Mouse (Mus musculus) embryonic facial prominence, embryonic 10.5 days (tissue): ENCODE data around the gene Sorbs2. TPM values are rescaled to one million over a fixed set of nuclear protein-coding genes. Genes with fewer than 3 reads are reported as not detected.
"Not testable (repeated sequence)": the region's sequence is repeated elsewhere in the genome, so short reads cannot be mapped to it uniquely, and the experiment has no call there.

Experiments
- DNase-seq: peaks from one replicate; pipeline ENCODE4 v3.0.0-alpha.2; 2017; ENCODE audit warnings: low spot score
- H3K27ac ChIP-seq: fragments of 300-500 bp; sonication (generic); replicated peaks from 2 replicates; pipeline ENCODE4 v1.5.1; 2016; ENCODE audit warnings: mild to moderate bottlenecking
- H3K27me3 ChIP-seq: fragments of 300-500 bp; sonication (generic); replicated peaks from 2 replicates; pipeline ENCODE4 v1.6.1; 2016; ENCODE audit warnings: low read depth, mild to moderate bottlenecking; ENCODE audit not compliant: poor library complexity, severe bottlenecking
- H3K36me3 ChIP-seq: fragments of 300-500 bp; sonication (generic); replicated peaks from 2 replicates; pipeline ENCODE4 v1.6.1; 2016; ENCODE audit warnings: mild to moderate bottlenecking, moderate library complexity
- H3K4me1 ChIP-seq: fragments of 300-500 bp; sonication (generic); 2 replicates; pipeline ENCODE4 v1.6.1; 2016
- H3K4me3 ChIP-seq: fragments of 300-500 bp; sonication (generic); 2 replicates; pipeline ENCODE4 v1.5.1; 2016; ENCODE audit warnings: mild to moderate bottlenecking, moderate library complexity
- H3K9me3 ChIP-seq: fragments of 300-500 bp; sonication (generic); 2 replicates; pipeline ENCODE4 v1.6.1; 2016; ENCODE audit warnings: mild to moderate bottlenecking
- WGBS: fragments of 180-500 bp; shearing (Covaris S2); methylation state at CpG from one replicate; pipeline ENCODE4 v1.1.7; 2016; 5-methylcytosine and 5-hydroxymethylcytosine counted together
- polyA plus RNA-seq: library from polyadenylated mRNA; unstranded; fragments of >200 nt; fragmentation: Nextera tagmentation; extraction: Ambion mirVana; gene quantifications from 2 replicates; pipeline ENCODE4 v1.2.1, GENCODE M21; 2016

Gene Sorbs2
- polyA plus RNA-seq, 1 experiment from 2014 or later, result 25.2 TPM

- Histone ChIP-seq H3K4me1 (peaks cover 21% of the 10 kb centered on the region), H3K36me3 (no peaks in the 10 kb centered on the region), H3K4me3 (no peak overlapping the region), H3K9me3 (no peaks in the 10 kb centered on the region), H3K27me3 (no peaks in the 10 kb centered on the region), H3K27ac (peak overlapping the region; percentile 40)
- DNase-seq, result peak; percentile 54
- 42% methylated on average over 5 of the region's 5 CpGs for WGBS
Measured at GRCm38 (mm10) chr8:45857734-45858133, 350.1 kb downstream of the Sorbs2 start.

GRCm38 (mm10) chr8:45858391-45858790 is 350.8 kb downstream of the Sorbs2 start:
- peak; percentile 60 for DNase-seq

GRCm38 (mm10) chr8:45871587-45871986 is 364.0 kb downstream of the Sorbs2 start:
- H3K9me3 ChIP-seq, DNase-seq, H3K27ac ChIP-seq, H3K36me3 ChIP-seq, H3K27me3 ChIP-seq, H3K4me3 ChIP-seq: not testable (repeated sequence)
- H3K4me1 ChIP-seq, result peaks cover 15% of the 10 kb centered on the region
- WGBS, result 83% methylated on average over 11 of the region's 11 CpGs

More at GRCm38 (mm10) chr8:45858391-45858790, 350.8 kb downstream of the Sorbs2 start:
- 33% methylated on average over 9 of the region's 9 CpGs for WGBS
- H3K36me3 ChIP-seq, result no peaks in the 10 kb centered on the region
- peak overlapping the region; percentile 40; the same call in 1 of the 2 replicates for H3K27ac ChIP-seq
- peaks cover 21% of the 10 kb centered on the region for H3K4me1 ChIP-seq
- no peaks in the 10 kb centered on the region for H3K9me3 ChIP-seq
- no peaks in the 10 kb centered on the region for H3K27me3 ChIP-seq
- no peak overlapping the region for H3K4me3 ChIP-seq

GRCm38 (mm10) chr8:45872077-45872476 is 364.5 kb downstream of the Sorbs2 start:
- H3K27me3 ChIP-seq, result no peaks in the 10 kb centered on the region
- H3K9me3 ChIP-seq, result no peaks in the 10 kb centered on the region
- no peak overlapping the region for H3K4me3 ChIP-seq
- no peaks in the 10 kb centered on the region for H3K36me3 ChIP-seq
- DNase-seq, result no peak
- 74% methylated on average over 7 of the region's 7 CpGs for WGBS
- H3K4me1 ChIP-seq, result peaks cover 16% of the 10 kb centered on the region
- no peak overlapping the region for H3K27ac ChIP-seq

GRCm38 (mm10) chr8:45874945-45875626 is 367.5 kb downstream of the Sorbs2 start:
- Histone ChIP-seq H3K27me3 (no peaks in the 10 kb centered on the region), H3K9me3 (no peaks in the 10 kb centered on the region), H3K4me3 (no peak overlapping the region), H3K4me1 (peaks cover 16% of the 10 kb centered on the region), H3K36me3 (no peaks in the 10 kb centered on the region), H3K27ac (peak overlapping the region; percentile 77)
- WGBS, result 40% methylated on average over 10 of the region's 10 CpGs
- DNase-seq, result peak; percentile 47

GRCm38 (mm10) chr8:45876397-45876796 is 368.8 kb downstream of the Sorbs2 start:
- H3K27me3 ChIP-seq, result no peaks in the 10 kb centered on the region
- H3K9me3 ChIP-seq, result no peaks in the 10 kb centered on the region
- H3K27ac ChIP-seq, result no peak overlapping the region
- DNase-seq, result no peak
- no peaks in the 10 kb centered on the region for H3K36me3 ChIP-seq
- peaks cover 16% of the 10 kb centered on the region for H3K4me1 ChIP-seq
- WGBS, result 85% methylated on average over 5 of the region's 5 CpGs
- H3K4me3 ChIP-seq, result no peak overlapping the region

Other genes starting within 250 kb of the Sorbs2 start
- not detected in 2 replicates for gene F11, start 245.8 kb upstream of the Sorbs2 start, polyA plus RNA-seq
- gene Klkb1, start 212.9 kb upstream of the Sorbs2 start, polyA plus RNA-seq, result 0.03 TPM in 1 of 2 replicates, not detected in the other
- gene Gm45753, start 199.3 kb upstream of the Sorbs2 start, polyA plus RNA-seq, result 0.07 TPM in 1 of 2 replicates, not detected in the other
- gene Cyp4v3, start 174.6 kb upstream of the Sorbs2 start, polyA plus RNA-seq, result 0.52 and 1.3 TPM in 2 replicates
- gene Fam149a, start 125.5 kb upstream of the Sorbs2 start, polyA plus RNA-seq, result 13.1 and 13.8 TPM in 2 replicates
- 0.70 and 0.80 TPM in 2 replicates for gene Tlr3, start 96.7 kb upstream of the Sorbs2 start, polyA plus RNA-seq